Mouse (Mus musculus) heart, adult 11 months (tissue): ENCODE data around the gene Olfr572.

Source experiments
- DNase-seq: peaks from one replicate; pipeline ENCODE4 v3.0.0; 2022

Olfr572 gene

DNA sequence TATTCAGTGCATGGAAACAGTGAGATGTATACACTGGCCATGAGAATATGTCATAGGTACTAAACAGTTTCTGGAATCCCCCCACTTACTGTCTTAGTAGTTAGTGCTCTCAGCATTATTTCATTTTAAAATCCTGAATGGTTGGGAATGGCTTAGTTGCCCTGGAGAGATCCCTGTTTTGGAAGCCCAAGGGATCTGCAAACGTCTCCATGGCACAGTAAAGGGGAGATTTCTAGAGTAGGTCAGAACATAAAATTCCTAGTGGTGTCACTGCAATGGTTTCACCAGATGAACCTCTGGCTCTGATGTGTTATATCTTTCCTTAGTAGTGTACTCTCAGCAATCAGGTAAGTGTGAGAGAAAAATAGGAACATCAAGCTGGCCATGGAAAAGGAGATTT is at the start of gene Olfr572:
Gene Olfr572 (plus strand): TSS at position 301 of the 400 bp plus-strand sequence.
- no peak for DNase-seq

DNA sequence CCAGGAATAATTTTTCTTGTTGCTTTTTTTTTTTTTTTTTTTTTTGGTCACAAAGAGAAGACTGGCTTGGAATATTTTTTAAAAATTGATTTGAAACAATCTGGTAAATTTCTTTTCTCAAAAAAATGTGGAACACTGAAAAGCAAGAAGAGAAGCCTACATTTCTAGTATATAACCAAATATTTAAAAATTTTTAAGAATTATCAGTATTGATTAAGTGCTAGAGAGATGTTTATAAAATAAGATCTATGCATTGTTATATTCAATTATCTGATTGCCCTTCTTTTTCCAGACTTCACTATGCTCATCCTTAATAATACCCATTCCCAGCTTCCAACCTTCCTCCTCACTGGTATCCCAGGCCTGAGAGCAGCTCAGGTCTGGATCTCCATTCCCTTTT is 47.4 kb upstream of the Olfr572 start, which contains the start of gene Olfr568:
Gene Olfr568 (plus strand): TSS at position 301 of the 400 bp plus-strand sequence.
- no peak for DNase-seq

DNA sequence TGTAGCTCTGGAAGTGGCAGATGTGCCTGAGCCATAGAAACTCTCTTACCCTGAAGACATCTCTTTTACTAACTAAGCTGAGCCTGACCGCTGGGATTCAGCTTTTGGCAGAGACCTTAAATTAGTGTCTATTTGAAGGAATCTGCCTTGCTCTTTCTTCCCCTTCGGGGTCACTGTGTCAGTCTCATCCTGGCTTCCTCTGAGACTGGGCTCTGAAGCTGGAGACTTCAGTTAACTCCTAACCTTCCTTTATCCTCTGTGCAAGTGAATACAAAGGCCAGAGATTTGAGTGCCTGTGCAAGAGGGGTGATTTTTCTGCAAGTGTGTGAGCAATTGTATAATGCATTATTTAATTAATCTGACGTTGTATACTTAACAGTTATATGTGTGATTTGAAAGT is 33.4 kb upstream of the Olfr572 start, which contains the start of gene Olfr569:
Gene Olfr569 (minus strand): TSS at position 101 of the 400 bp plus-strand sequence.
- DNase-seq = no peak

DNA sequence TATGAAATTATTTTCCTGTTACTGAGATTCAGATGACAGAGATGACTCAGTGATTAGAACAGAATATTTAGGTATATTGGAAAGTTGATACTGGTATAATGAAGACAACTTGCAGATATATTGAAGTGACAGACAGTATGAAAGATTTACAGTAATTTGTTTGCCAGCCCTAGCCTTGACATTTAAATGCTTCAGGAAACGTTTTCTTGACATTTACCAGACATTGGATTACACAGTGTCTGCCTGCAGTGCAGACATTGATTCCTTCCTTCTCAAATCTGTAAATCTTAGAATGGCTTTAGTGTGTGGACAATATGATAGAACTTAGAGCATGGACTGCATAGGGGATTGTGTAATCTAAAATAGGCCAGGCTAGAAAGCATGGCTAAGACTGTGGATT is 8.9 kb upstream of the Olfr572 start:
- no peak for DNase-seq

DNA sequence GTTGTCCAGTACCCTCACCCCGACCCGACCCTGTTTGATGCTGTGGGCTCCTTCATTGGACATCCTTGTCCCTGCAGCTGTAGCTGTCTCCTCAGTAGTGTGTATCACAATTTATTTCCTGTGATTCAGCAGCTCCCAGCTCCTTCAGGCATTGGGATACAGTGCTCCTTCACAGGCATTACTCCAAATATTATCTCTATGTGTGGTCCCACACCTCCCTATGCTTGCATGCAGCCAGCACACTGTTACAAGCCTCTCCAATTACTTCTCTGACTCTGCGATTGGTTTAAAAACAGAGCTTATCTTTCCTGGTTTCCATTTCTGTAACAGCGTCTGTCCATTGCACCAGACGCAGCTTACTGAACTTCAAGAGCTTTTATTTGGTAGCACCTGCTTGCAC is 7.8 kb upstream of the Olfr572 start:
- DNase-seq = no peak

- no peak for DNase-seq
These were observed 7.0 kb upstream of the Olfr572 start, which contains the start of gene Olfr571 for GRCm38 (mm10) chr7:102917032-102917875. TSS of gene Olfr571 (minus strand) at chr7:102917536.

DNA sequence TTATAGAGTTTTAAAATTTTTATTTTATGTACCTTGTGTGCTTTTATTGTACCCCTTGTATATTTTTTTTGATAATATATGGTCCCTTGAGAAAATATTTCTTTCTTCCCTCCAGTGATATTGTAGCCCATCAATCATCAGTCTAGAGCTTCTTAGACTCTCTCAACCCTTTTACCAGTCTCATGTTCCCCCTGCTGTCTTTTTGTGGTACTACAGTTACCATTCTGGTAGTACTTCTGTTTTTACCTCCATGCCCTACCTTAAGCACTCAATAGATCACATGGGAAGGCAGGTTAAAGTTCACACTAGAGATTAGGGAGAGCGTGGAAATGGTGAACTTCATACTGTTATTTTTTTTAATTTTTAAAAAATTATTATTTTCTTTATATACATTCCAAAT is 4.6 kb upstream of the Olfr572 start:
- no peak for DNase-seq

GRCm38 (mm10) chr7:102927105-102927504 is 2.9 kb downstream of the Olfr572 start:
- DNase-seq = no peak

- no peak for DNase-seq
These were observed 18.3 kb downstream of the Olfr572 start, which contains the start of gene Olfr573-ps1 for GRCm38 (mm10) chr7:102942475-102942874. TSS of gene Olfr573-ps1 (minus strand) at chr7:102942575.

GRCm38 (mm10) chr7:102943417-102943816 is 19.2 kb downstream of the Olfr572 start:
- no peak for DNase-seq

GRCm38 (mm10) chr7:102948167-102948566 is 24.0 kb downstream of the Olfr572 start, which contains the start of gene Olfr574:
TSS of gene Olfr574 (plus strand) at chr7:102948467.
- DNase-seq = no peak

DNA sequence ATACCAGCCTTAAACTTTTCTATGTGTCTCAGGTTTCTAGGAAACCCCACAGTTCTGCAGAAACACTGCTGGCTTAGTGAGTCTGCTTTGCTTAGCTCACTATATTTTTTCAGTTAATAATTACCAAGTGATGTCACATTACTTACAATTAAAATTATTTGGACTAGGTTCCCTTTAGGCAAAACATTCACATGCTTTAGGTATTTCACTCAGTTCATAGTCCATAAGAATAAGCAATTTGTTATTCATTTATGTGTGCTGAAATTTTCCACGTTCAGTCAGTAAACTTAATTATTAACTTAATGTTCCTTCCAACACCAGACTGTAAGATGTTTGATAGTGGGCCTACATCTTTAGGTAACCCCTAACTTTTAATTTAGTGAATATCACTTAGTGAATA is 26.5 kb downstream of the Olfr572 start:
- DNase-seq = no peak

- DNase-seq = no peak
These were observed 33.9 kb downstream of the Olfr572 start for GRCm38 (mm10) chr7:102958137-102958536.

DNA sequence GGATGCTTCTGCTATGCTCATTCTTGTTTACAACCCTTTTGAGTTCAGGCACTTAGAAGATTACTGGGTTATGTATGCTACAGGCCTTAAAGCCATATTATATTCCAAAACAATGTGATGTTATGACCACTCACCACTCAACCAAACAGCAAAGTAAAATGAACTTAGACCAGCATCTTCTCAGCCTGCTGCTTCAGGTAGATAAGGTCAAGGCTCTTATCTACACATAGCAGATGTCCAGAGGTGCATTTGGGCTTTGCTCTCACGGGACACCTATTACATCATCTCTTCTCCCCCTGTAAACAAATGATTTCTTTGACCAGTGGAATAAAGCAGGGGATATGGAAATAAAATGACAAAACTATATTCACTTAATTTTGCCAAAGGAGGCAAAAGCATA is 34.4 kb downstream of the Olfr572 start, which contains the start of gene Olfr575:
Gene Olfr575 (minus strand): TSS at position 183 of the 400 bp plus-strand sequence.
- DNase-seq = no peak

DNA sequence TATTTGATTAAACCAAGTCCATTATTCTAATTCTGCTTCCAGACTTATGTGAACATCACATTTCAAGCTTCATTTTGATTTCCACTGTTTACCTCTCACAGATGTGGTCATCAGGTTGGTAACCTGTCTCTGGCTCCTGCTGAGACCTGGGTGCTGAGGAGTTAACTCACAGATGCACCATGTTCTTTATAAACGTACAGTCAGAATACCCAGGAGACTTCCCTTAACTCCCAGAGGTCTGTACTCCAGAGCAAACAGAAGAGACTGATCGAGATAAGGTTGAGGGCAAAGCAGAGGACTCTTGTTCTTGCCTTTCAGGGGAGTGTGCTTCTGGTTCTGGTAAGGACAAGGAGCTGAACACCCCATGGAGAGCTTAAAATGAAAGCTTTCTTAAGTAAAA is 38.2 kb downstream of the Olfr572 start, which contains the start of gene Olfr576:
Gene Olfr576 (plus strand): TSS at position 301 of the 400 bp plus-strand sequence.
- DNase-seq = no peak

- DNase-seq = no peak
These were observed 50.2 kb downstream of the Olfr572 start for GRCm38 (mm10) chr7:102974399-102974798.

- no peak for DNase-seq
These were observed 51.6 kb downstream of the Olfr572 start, which contains the start of gene Olfr577 for GRCm38 (mm10) chr7:102975843-102976242. TSS of gene Olfr577 (minus strand) at chr7:102975943.
